Mouse (Mus musculus) G1E (cell line): ENCODE measurements around the gene Cd69.

Source experiments
- CTCF ChIP-seq: IDR thresholded peaks from 2 replicates; pipeline ENCODE4 v1.5.1; 2012; ENCODE audit warnings: low read depth, low read length, inconsistent platforms, mixed read lengths
- POLR2AphosphoS5 ChIP-seq: IDR thresholded peaks from 2 replicates; pipeline ENCODE4 v1.6.1; 2012; ENCODE audit warnings: low read depth, low read length, inconsistent platforms; ENCODE audit not compliant: insufficient replicate concordance
- TAL1 ChIP-seq: conservative IDR thresholded peaks from 2 replicates; pipeline ENCODE4 v1.6.1; 2012; ENCODE audit warnings: low read depth, low read length, inconsistent platforms, mixed read lengths

DNA sequence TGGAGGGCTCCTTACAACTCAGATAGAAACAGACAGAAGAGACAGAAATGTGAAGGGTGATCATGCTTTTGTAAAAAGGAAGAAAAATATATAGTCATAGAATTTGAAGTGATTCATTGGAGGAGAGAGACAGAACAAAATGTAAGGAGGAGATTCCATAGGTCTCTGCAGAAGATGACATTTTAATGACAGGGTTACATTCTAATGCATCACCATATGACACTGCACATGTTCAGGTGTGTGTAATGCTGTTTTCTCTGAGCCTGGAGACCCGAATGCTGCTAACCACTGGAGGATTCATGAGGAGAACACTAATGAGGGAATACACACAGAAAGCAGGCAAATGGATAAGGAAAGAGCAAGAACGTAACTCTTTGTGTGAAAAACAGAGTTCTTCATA is 760 bp downstream of the Cd69 start:
- no peak for TF ChIP-seq CTCF
- TF ChIP-seq TAL1: no peak
- TF ChIP-seq POLR2AphosphoS5: no peak
